Mouse (Mus musculus): ENCODE results near the gene Myo15.
A peak's percentile ranks its signal among the peaks of the same experiment; 100 is the strongest.
"Not testable (repeated sequence)": the region's sequence is repeated elsewhere in the genome, so short reads cannot be mapped to it uniquely, and the experiment has no call there.

Gene Myo15

GRCm38 (mm10) chr11:60469039-60469438 is at the start of gene Myo15:
TSS of gene Myo15 (plus strand) at chr11:60469339.
- DNase-seq (ENCODE audit: low spot score in 2 of 2) = no peak

GRCm38 (mm10) chr11:60422046-60422668 is 47.0 kb upstream of the Myo15 start:
- no peak for DNase-seq (ENCODE audit: low spot score in 2 of 2)

GRCm38 (mm10) chr11:60423006-60423405 is 46.1 kb upstream of the Myo15 start:
- no peak for DNase-seq (ENCODE audit: low spot score in 2 of 2)

GRCm38 (mm10) chr11:60426417-60426816 is 42.7 kb upstream of the Myo15 start:
- DNase-seq (ENCODE audit: low spot score in 2 of 2) = no peak

GRCm38 (mm10) chr11:60427628-60428027 is 41.5 kb upstream of the Myo15 start:
- no peak for DNase-seq (ENCODE audit: low spot score in 2 of 2)

- DNase-seq (ENCODE audit: low spot score in 2 of 2) = no peak
Measured at GRCm38 (mm10) chr11:60433501-60433900, 35.6 kb upstream of the Myo15 start.

GRCm38 (mm10) chr11:60435133-60435532 is 34.0 kb upstream of the Myo15 start:
- no peak for DNase-seq (ENCODE audit: low spot score in 2 of 2)

- no peak for DNase-seq (ENCODE audit: low spot score in 2 of 2)
Measured at GRCm38 (mm10) chr11:60436618-60437017, 32.5 kb upstream of the Myo15 start.

- not testable (repeated sequence) for DNase-seq (ENCODE audit: low spot score in 2 of 2)
Measured at GRCm38 (mm10) chr11:60439621-60440020, 29.5 kb upstream of the Myo15 start.

GRCm38 (mm10) chr11:60440176-60440575 is 29.0 kb upstream of the Myo15 start:
- DNase-seq (ENCODE audit: low spot score in 2 of 2) = no peak

GRCm38 (mm10) chr11:60442896-60443295 is 26.2 kb upstream of the Myo15 start:
- DNase-seq (ENCODE audit: low spot score in 2 of 2) = no peak

GRCm38 (mm10) chr11:60444007-60444406 is 25.1 kb upstream of the Myo15 start:
- no peak for DNase-seq (ENCODE audit: low spot score in 2 of 2)

- DNase-seq (ENCODE audit: low spot score in 2 of 2) = peak; percentile 93 to 95
Measured at GRCm38 (mm10) chr11:60454080-60454744, 14.9 kb upstream of the Myo15 start, which contains the start of gene Drg2. TSS of gene Drg2 (plus strand) at chr11:60454591.

- DNase-seq (ENCODE audit: low spot score in 2 of 2) = no peak
Measured at GRCm38 (mm10) chr11:60454745-60455087, 14.4 kb upstream of the Myo15 start.

- no peak for DNase-seq (ENCODE audit: low spot score in 2 of 2)
Measured at GRCm38 (mm10) chr11:60457973-60458372, 11.2 kb upstream of the Myo15 start.

- DNase-seq (ENCODE audit: low spot score in 2 of 2) = no peak
Measured at GRCm38 (mm10) chr11:60465943-60466380, 3.2 kb upstream of the Myo15 start.

GRCm38 (mm10) chr11:60470743-60471142 is 1.6 kb downstream of the Myo15 start:
- DNase-seq (ENCODE audit: low spot score in 2 of 2) = no peak

GRCm38 (mm10) chr11:60474534-60474933 is 5.4 kb downstream of the Myo15 start:
- no peak for DNase-seq (ENCODE audit: low spot score in 2 of 2)

- no peak for DNase-seq (ENCODE audit: low spot score in 2 of 2)
Measured at GRCm38 (mm10) chr11:60475668-60476362, 6.7 kb downstream of the Myo15 start.

GRCm38 (mm10) chr11:60478121-60478520 is 9.0 kb downstream of the Myo15 start:
- no peak for DNase-seq (ENCODE audit: low spot score in 2 of 2)

- DNase-seq (ENCODE audit: low spot score in 2 of 2) = no peak
Measured at GRCm38 (mm10) chr11:60486267-60486666, 17.1 kb downstream of the Myo15 start.

GRCm38 (mm10) chr11:60492726-60493125 is 23.6 kb downstream of the Myo15 start:
- no peak for DNase-seq (ENCODE audit: low spot score in 2 of 2)

GRCm38 (mm10) chr11:60495692-60496091 is 26.6 kb downstream of the Myo15 start:
- DNase-seq (ENCODE audit: low spot score in 2 of 2) = no peak
